Mouse (Mus musculus) spleen, postnatal 4 days (tissue): ENCODE data around the gene Gm2115.
A peak's percentile ranks its signal among the peaks of the same experiment; 100 is the strongest.

Experiments used
- DNase-seq, 2 experiments: peaks; one replicate each; pipeline ENCODE4 v3.0.0; 2022; ENCODE audit warnings: low spot score in 2 of 2

Gm2115 gene

DNA sequence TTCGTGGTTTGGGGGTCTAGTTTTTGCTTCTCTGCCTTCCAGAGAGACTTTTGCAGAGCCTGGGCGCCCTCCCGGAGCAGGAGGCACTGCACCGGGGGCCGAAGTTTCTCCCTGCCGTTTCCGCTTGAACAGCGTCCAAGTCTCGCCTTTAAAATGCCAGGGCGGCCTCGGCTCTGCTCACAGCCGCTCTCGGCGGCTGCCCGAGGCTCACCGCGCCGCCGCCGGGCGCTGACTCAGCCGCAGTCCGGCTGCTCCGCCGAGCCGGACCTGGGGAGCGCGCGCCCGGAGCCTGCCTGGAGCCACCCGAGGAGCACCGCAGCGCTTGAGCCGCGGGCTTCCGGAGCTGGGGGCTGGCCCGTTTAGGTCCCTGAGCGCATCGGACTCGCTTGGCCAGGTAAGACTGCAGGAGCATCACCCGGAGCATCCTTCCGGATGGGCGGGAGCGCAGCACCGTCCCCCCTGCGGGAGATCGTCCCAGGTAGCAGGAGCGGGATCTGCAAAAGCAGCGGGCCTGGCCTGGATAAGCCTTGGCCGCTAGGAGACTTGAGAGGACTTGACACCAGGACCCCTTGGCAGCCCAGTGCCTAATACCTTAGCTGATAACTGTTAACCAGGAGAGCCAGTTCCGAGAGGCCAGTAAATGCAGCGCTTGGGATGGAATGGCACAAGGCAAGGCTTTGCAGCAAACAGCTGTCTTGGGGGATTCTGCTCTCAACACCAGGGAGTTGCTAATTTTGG is at the start of gene Gm2115:
Gene Gm2115, plus strand, starts transcription at position 159 of the 738 bp plus-strand sequence.
- DNase-seq: no peak

DNA sequence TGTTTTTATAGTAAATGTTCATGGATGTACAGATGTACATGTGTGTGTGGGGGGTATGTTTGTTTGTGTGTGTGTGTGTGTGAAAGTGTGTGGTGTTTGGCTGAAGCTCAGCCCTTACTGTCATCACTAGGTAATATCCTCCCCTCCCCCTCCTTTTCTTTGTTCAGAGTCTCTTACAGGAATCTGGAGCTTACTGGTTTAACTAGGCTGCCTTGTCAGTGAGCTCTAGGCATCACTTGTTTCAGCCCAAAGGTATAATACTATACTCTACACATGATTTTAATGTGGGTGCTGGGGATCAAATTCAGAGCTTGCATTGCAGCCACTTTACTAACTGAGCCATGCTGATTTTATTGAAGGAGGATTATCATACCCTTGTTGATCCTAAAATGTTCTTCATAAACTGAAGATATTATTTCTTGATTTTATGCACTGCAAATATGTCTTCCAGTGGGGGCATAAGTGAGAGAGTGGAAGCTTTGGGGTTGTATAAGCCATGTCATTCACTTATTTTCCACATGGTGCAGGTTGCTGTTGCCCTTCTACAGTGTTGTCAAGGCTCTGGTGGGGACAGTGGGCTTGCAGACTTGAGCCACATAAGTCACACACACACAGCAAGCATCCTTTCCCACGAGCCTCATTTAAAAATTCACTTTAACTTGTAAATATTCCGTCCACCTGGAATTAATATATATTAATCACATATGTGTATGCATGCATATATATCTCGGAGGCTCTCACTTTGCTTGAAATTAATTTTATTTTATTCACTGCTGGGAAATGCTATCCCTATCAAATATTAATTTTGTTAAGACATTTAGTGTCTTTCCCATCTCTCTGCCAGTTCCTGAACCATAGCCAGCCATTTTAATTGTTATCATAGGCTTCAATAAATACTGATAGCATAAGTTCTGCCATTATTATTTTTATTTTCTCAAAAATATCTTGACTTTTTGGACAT is 45.0 kb upstream of the Gm2115 start:
- DNase-seq: no peak

DNA sequence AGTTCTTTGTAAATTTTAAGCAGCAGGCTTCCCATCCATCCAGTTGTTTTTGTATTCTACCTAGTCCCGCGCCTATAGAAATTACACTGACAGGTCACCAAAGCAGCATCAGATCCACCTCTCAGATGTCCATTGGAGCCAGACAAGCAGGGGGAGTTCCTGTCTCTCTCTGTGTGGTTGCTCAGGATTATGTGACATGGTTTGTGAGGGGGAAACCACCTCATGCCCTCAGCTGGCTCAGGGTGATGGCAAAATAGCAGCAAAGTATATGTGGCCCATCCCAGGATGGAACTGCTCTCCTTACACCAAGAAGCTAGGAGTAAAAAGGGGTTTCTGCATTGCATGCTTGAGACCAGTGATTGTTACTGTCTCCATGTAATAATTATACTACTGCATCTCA is 42.3 kb upstream of the Gm2115 start:
- no peak for DNase-seq

DNA sequence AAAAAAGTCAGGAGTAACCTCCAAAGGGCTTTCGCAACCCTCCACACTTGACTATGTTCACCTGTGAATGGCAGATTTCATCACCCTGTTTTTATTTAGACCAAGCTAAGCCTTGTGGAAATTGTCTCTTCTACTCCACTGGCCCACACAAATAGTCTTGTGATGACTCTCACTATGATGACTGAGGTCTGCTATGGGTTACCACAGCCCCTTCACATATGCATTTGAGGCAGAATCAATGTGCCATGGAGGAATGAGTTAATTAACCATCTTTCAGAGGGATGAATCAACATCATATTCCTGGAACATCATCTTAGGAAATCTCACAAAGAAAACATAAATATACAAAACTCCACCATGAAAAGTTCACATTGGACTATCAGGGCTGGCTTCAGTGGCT is 25.6 kb upstream of the Gm2115 start:
- no peak for DNase-seq

DNA sequence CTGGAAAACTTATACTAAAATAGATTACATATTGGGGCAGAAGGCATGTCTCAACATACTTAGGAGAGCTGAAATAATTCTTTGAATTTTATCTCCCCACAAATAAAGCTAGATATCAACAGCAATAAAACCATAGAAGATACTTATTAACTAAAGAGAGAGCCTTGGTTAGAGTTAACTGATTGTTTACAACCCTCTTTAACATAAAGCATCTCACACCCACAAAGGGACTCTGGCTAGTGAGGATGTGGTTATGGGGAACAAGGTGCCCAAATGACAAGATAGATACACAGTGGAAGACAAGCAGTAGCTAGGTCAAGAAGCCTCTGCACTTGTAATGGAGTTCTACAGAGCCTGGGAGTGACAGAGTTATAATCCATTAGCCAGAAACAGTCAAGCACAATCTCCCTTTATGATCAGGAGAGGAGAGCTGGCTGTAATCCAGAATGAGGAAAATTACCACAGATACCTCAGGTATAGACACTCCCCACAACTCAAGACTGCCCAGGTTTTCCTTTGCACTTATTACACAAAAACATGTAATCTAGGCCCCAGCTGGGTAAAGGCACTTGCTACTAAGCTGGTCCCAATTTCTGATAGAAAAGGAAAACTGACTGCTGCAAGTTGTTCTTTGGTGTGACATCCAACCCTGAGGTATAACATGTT is 10.1 kb upstream of the Gm2115 start:
- DNase-seq: no peak

DNA sequence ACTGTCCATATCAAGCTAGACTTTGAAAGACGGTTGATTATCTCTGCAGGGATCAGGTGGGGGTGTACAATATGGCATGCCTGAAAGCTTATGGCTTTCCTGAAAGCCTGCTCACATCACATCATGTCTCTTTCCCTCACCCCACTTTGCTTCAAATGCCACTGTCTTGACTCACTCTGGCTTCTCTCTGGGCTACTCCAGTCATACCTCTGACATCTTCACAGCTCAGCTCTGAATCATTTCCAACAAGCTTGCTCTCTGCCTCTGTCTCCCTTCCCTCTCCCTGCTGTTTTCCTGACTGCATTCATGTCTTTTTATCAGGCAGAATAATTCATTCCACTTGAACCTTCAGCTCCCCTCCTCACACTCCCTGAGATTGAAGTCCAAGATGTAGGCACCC is 7.4 kb upstream of the Gm2115 start:
- DNase-seq: peak in 1 of 2 experiments; percentile 24

DNA sequence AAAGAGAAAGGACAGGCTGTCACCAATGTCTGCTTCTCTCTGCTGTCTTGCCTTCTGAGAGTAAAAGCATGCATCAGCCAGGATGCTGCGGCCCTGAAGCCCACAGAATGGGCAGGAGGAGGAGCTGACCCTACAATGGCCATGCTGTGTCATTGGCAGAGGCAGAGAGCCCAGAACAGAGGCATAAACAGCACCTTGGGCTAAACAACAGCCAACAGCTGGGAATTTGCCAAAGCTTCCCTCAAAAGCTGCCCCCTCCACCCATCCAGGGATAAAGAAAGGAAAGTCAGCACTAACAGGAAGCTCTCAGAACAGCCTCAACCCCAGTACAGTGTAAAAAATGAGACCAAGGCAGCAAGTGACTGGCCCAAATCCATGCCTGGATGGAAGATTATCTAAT is 6.3 kb upstream of the Gm2115 start:
- peak in 1 of 2 experiments; percentile 26 for DNase-seq

DNA sequence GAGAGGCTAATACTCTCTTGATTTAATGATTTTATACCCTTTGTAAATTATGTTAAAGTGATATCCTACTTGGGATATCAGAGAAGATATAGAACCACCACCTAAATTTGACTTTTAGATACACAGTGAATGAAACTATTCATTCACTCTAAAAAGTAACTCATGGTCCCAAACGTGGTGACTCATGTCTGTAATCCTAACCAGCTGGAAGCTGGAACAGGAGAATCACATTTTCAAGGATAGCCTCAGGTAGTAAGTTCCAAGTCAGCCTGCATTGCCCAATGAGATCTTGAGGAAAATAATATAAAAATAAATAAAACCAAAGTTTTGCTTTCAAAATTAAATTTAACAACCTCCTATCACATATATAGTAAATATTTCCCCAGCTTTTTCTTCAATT is 2.6 kb upstream of the Gm2115 start:
- no peak for DNase-seq

DNA sequence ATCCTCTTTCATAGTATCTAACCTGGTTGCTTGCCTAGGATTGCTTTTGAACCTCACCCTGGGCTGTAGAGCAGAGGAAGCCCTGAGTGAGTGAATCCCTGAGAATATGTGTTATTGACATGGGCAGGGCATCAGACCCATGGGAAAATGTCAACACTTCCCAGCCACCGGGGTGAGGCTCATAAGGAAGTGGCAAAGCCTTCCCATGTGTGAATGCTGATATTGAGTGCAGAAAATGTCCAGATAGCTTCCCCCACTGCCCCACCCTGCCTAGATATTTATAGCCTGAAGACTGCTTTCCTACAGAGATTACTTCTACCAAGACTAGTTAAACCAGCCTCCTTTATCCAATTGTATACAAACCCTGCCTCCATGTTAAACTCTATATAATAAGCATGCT is 4.0 kb downstream of the Gm2115 start:
- no peak for DNase-seq

DNA sequence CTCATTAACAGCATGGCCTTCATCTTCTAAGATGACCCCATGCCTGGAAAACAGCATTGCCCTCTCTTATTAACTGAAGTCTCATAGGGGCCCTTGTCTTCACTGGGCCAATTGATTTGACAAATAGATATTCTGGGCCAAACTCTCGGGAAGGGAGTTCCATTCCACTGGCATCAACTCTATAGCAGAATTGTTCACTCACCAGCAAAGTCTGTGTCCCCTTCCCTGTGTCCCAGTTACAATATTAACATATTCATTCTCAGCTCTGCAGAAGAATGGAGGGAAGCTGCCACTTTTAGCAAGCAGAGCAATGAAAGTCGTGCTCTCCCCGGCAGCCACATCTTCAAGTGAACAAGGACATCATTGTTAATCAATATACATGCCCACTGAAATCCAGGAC is 5.9 kb downstream of the Gm2115 start:
- DNase-seq: no peak

DNA sequence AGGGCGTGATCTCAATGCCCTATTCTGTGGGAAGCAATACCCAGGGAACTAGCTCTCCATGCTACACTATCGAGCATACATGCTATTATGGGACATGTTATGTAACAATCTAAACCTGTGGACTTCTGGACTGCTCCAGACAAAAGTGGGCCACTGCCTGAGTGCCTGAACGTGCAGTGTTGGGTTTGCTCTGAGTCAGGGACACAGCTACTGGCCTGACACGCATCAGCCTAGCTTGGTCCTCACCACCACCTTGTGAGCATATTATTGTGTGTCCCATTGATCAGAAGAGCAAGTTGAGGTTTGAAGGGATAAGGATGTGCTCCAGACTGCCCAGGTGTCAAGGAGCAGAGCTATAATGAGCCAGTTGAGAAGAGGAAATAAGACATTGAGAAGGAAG is 16.2 kb downstream of the Gm2115 start:
- no peak for DNase-seq

DNA sequence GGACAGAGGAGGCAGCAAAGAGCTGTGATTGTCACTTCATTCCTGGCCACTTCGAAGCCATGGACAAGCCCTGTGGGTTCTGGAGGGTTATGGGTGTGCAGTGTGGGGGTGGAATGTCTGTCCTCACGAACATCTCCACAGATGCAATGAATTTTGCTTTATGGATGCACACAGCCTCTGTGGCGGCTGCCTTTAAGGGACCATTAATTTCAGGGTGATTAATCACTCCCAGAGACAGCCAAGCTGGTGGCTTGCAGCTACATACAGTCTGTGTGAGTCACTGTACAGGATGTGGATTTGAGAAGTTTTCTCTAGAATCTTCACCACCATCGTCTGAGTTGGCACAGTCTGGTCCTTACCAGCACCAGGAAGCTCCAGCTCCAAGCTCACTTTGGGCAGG is 17.9 kb downstream of the Gm2115 start:
- DNase-seq: no peak

DNA sequence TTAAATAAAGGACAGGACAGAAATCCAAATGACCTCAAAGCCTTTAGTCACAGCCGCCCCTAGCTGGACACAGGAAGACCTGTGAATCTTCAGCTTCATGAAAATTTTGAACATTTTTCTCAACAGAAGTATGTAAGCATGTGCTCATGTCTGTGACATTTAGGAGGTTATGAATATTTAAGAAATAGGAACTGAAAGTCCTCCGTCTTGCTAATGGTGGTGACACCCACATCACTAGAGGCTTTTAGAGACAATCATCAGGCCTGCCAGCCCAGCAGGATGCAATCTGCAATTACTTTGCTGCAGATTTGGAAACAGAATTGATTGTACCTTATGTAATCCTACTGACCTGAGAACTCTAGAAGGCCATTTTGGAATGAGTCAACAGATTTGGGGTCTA is 22.7 kb downstream of the Gm2115 start:
- DNase-seq: no peak

DNA sequence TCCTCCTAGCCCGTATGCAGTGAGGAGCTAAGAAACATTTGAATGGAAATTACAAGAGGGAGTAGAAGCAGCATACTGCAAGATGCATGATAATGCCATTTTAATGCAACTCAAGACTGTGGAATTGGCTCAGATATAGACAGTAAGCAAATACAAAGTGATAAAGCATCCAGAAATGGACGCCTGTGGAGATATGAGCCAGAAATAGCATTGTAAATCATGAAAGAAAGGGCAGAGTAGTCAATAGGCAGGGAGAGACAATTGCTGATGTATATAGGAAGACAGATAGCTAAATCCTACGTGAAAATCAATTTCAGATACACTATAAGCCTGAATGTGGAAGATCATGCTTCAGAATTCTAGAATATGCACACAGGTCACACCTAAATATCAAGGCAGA is 26.5 kb downstream of the Gm2115 start:
- DNase-seq: no peak

DNA sequence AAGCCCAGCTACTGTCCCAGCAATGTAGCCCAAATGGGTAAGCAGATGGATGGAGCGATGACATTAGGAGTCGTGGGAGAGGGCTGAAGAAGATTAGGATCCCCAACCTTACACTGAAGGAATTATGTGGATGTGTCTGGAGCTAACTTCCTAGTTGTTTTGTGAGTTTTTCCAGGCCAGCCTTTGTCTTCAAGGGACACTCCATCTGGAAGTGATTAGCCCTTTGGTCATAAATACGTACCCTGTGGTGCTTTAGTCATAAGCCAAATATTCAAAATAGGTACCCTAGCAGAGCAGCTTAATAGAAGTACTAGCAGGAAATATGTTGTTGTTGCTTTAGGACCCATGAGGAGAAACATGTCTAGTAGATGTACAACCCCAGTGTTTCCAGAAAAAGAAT is 28.6 kb downstream of the Gm2115 start:
- DNase-seq: no peak

DNA sequence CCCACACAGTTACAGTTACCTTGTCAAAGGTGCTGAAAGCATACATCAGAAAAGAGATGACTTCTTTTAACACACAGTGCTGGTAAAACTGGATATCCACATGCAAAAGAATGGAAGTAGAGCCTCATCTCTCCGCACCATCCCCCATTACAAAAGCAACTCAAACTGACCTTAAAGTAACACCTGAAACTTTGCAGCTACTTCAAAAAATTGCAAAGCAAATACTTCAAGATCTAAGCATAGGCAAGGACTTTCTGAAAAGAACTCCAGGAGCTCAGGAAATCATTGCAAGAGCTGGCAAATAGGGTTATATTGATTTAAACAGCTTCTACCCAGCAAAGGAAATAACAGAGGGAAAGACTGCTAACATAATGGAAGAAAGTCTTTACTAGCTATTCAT is 31.7 kb downstream of the Gm2115 start:
- DNase-seq: no peak

DNA sequence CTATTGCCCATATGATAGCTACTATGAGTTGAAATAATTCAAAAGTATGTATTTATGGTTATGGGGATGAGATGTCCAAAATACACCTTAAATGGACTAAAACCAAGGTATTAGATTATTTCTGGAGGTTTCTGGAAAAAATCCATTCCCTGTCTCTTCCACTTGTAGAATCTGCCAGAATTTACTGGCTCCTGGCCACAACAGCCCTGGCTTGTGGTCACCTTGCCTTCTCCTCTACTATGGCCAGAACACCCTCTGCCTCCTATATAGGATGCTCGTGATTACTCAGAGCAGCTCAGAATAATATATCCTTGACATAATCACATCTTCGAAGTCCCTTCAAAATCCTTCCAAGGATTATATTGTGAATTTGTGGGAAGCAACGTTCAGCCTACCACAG is 35.5 kb downstream of the Gm2115 start:
- no peak for DNase-seq

DNA sequence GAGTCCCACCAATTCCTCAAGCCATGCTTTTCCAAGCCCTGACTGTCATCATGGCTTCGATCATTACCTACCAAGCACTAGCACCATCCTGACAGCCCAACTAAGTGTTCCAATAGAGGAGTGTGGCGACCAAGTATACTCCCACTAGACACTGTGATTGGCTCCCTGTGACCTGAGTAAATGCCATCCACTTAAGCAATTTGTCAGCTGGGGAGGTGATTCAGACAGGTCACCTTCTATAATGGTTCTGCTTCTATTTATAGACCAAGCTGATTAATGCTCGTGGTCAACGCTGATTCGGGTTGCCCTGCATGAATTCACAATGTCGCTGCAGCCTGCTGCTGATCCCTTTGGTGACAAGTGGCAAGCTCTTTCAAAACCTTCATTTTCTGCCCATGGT is 37.4 kb downstream of the Gm2115 start:
- no peak for DNase-seq

DNA sequence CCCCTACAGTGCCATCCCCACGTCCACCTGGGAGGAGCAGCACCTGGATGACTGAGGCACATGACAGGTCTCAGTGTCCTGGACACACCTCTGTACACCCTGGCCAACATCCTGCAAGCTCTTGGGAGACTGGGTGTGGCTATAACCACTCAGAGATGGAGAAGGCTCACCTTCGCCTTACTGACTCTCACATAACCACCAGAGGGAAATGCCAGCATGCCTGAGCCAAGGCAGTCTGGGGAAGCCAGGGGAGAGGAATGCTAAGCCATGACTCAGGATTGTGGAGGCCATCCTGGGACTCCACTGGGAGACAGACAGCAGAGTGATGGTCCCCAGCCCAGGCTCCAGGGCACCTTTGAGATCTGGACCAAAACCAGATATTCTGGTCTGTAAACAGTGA is 48.3 kb downstream of the Gm2115 start:
- no peak for DNase-seq

DNA sequence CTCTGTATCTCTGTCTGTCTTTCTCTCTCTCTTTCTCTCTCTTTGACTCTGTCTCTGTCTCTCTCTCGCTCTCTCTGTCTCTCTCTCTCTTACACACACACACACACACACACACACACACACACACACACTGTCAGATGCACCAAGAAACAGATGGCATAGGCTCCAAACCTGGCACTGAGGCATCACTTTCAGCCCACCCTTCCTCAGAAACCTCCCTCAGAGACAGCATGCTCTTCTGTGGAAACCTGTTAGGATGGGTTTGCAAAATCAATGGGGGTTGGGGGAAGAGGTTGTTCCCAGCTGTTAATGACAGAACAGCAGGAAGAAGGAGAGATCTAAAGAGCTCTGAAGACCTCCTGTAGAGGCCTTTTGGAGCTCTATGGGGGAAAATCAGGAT is 50.1 kb downstream of the Gm2115 start:
- DNase-seq: no peak

DNA sequence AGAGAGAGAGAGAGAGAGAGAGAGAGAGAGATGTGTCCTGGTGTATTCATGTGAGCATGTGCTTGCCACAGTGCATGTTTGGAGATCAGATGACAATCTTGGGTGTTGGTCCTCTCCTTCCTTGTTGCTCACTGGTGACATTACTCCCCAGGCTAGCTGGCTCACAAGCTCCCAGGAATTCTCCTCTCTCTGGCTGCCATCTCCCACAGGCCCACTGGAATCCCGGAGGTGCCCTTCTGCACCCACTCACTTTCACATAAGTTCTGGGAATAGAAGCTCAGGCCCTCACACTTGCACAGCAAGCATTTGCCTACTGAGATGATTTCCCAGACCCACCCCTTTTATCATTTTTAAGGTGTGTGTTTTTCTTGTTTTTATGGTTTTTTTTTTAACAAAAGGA is 51.0 kb downstream of the Gm2115 start:
- DNase-seq: no peak

DNA sequence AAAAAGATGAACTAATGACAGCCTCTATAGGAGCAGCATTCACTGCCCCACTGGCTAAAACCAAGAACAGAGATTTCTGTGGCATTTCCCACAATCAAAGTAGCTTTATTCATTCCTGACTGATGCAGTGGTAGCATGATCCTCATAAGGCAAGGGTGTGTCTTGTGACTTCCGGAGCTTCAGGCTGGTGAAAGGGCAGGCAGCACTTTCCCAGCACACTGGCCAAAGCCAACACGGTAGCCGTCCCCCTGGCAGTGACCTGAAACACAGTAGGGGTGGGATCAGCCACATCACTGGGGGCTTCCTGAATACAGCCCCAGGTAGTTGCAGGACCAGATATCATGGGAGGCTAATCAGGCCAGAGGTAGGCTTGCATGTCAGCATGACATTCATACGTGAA is 56.3 kb downstream of the Gm2115 start:
- no peak for DNase-seq
